Mouse (Mus musculus) skeletal muscle tissue, adult 2 months (tissue): Measurements from ENCODE around the gene Il20rb.

Experiments
- DNase-seq: peaks from one replicate; pipeline ENCODE4 v3.0.0-alpha.2; 2012; ENCODE audit warnings: low read depth, low spot score

Gene Il20rb

GRCm38 (mm10) chr9:100486431-100486830 is at the start of gene Il20rb:
Il20rb (minus strand) TSS chr9:100486788.
- DNase-seq = peak; percentile 50

DNA sequence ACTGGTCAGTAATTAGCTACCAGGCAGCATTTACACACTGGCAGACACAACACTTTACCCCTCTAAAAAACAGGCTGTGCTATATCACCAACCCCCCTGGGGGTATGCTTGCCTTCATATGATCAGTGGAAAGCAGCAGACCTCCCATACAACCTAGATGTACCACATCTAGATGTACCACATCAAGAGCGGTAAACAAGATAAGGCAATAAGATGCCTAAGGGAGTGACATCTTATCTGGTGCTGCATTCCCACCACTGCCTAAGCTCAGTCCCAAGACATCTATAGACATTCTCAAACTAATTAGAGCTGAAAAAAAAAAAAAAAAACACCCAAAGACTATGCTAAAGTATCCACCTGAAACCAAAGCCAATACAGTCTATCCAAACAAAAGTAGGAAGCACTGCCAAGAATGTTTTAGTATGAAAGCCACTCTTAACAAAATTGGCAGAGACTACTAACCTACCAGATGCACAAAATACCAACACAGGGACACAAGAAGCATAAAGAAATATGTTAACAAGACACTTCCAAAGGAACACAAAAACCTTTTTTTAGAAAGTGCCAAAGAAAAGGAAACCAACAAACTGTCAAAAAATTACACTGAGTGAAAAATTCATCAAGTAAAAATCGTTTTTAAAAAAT is 49.2 kb upstream of the Il20rb start:
- DNase-seq = no peak

DNA sequence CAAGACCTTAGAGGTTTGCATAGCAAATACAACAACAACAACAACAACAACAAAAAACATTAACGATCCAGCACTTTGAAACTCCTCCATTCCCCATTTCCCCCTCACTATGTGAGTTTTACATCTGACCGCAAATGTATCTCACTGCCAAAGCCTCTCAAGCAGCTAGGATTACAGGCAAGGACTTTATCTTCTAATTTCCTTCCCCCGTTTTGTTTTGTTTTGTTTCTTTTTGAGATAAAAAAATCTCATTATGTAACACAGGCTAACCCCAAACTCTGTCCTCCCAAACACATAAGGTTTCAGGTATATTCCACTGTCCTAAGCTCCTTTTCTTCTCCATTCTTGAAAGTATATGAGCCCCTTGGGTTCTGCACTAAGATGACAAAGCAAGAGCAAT is 48.1 kb upstream of the Il20rb start:
- DNase-seq = no peak

DNA sequence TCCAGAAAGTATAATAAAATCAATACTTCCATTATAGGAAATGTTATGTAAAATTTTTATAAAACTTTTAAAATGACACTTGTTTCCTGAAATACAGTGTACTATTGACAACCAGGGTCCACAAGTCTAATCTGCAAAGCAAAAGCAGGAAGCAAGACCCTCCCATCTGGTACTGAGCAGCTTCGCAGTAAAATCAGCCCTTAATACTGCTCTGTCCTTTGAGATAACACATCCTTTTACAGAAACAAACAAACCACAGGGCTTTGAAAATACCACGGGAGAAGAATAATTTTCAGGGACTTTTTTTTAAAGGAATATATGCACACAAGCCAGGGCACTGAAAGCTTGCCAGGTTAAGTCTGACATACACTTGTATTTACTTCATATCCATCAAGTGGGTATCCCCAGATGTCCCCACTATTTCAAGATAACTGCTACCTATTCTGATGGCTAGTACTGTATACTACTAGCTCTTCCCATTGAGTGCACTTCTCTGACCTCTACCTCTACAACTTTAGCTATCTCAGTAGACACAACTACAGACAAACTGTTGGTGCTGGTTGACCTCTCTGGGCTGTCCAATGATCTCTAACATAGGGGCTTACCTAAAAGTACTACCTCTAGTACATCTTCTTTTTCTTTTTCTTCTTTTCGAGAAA is 46.4 kb upstream of the Il20rb start:
- no peak for DNase-seq

GRCm38 (mm10) chr9:100531296-100531695 is 44.7 kb upstream of the Il20rb start:
- DNase-seq = peak; percentile 36

GRCm38 (mm10) chr9:100525225-100525624 is 38.6 kb upstream of the Il20rb start:
- no peak for DNase-seq

- no peak for DNase-seq
These were observed 35.4 kb upstream of the Il20rb start for GRCm38 (mm10) chr9:100522029-100522428.

DNA sequence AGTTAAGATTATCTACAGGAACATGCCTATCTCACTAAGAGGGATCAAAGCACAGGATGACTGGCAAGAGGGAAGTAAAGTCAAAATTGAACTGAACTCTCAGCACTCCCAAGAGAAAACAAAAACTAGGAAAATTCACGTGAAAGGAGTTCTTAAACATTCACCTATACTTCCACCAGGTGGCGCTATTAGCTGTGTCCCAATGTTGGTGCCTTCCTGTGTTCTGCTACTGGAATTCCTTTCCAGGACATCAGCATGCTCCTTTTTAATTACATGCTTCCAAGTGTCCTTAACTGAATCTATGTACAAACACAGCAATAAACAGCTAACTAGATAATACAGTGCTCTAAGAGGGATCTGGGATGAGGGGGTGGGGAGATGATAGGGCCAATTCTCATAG is 34.0 kb upstream of the Il20rb start:
- peak; percentile 52 for DNase-seq

DNA sequence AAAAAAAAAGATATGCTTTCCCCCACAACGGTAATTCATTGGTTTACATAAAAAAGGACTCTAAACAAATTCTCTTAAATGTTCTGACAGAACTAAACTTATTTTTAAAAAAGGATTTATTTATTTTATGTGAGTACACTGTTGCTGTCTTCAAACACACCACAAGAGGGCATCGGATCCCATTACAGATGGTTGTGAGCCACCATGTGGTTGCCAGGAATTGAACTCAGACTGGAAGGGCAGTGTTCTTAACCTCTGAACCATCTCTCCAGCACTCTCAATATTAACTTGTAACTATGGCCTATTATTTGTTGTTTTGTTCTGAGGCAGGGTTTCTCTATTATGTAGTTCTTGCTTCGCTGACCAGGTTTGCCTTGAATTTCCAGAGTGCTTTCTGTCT is 33.4 kb upstream of the Il20rb start:
- DNase-seq = no peak

GRCm38 (mm10) chr9:100507581-100507980 is 21.0 kb upstream of the Il20rb start:
- peak; percentile 31 for DNase-seq

DNA sequence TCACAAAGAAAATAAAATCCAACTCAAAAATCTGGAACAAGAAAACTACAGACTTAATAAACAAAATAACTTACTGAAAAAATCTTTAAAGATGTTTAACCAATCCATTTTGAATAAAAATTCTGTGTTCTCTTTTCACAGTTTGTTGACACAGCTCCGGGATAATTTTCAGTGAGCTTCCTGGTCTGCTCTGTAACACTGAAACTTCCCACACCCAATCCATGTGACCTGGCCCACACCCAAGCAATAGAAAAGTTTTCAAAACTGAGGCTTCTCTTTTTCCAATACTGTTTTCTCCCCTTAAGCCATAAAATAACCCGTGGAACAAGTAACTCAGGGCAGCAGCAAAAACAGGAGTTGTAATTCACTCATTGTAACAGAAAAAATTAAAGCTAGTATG is 20.1 kb upstream of the Il20rb start:
- peak; percentile 58 for DNase-seq

DNA sequence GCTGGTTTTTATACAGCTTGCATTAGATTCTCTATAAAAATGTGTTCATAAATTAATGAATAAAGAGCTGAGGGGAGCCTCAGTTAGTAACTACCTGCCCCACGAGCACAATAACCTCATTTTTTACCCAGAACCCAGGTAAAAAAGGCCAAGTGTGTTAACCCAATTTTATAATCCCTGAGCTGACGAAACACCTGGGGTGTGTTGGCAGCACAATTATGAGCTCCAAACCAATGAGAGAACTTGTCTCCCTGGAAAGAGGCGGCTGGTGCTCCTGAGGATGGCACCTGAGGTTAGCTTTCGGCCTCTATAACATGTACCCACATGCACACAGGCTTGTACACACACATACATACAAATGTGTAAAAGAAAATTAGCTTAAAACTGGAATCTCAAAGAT is 18.9 kb upstream of the Il20rb start:
- DNase-seq = no peak

- no peak for DNase-seq
These were observed 7.1 kb upstream of the Il20rb start for GRCm38 (mm10) chr9:100493611-100494261.

DNA sequence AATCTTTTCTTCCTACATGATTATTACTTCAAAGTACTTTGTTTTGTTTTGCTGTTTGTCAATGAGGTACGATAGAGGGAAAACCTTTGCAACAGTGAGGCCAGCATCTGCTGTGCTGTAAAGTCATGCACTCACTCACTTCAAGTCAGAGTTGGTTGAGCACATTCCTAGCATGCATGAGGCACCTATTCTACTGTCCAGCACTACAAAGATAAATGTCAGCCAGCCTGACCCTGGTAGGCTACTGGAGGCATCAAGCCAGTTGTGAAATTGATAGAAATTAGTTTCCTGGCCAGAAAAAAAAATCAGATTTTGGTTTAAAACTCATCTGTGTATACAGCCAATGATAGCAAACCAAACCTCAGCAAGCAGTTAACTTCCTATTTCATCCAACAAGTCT is 4.8 kb upstream of the Il20rb start:
- DNase-seq = no peak

- no peak for DNase-seq
These were observed 2.4 kb upstream of the Il20rb start for GRCm38 (mm10) chr9:100488969-100489368.

DNA sequence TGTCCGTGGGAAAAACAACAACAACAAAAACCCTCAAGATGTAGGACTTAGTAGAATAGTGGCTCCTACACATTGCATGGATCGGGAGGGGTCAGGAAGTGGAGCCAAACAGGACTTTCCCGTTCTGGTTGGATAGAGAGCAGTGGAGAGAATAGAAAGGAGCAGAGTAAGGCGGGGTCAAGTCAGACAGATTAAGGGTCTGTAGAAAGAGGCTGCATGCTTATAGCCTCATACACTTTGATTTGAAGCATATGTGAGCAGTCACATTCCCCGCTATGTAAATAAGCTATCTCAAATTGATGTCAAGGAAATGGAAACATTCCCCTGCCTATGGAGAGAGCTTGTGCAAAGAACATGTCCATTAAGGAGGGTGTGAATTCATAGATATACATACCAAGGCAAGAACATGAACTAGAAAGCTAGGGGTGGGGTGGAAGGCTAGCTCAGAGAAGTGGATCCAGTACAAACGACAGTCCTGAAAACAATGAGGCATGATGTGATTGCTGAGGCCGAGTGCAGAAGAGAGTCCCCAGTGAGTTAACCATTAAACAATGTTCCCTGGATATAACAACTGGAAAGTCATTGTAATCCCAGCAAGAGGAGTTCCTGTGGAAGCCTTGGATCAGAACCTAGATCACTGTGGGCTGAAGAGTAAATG is 1.6 kb upstream of the Il20rb start:
- peak; percentile 43 for DNase-seq

GRCm38 (mm10) chr9:100483318-100483717 is 3.3 kb downstream of the Il20rb start:
- peak; percentile 50 for DNase-seq

GRCm38 (mm10) chr9:100481626-100482025 is 5.0 kb downstream of the Il20rb start:
- no peak for DNase-seq

GRCm38 (mm10) chr9:100474056-100474455 is 12.5 kb downstream of the Il20rb start:
- DNase-seq = no peak

DNA sequence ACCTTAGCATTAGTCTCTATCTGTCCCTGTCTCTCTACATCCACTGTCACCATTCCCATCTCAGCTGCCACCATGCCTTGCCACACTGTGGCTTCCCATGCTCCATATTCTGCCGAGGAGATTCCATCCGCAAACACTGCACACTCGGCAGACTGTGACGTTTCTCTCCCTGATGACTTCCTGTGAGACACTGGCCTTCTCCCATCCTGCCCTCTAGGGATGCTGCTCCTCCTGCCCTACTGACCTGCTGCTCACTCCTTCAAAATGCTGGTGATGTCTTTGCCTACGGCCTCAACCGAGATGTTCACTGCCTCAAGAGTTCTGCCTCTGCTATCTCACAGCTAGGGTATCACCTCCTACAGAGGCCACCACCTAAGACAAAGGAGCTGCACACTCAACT is 13.2 kb downstream of the Il20rb start:
- no peak for DNase-seq

DNA sequence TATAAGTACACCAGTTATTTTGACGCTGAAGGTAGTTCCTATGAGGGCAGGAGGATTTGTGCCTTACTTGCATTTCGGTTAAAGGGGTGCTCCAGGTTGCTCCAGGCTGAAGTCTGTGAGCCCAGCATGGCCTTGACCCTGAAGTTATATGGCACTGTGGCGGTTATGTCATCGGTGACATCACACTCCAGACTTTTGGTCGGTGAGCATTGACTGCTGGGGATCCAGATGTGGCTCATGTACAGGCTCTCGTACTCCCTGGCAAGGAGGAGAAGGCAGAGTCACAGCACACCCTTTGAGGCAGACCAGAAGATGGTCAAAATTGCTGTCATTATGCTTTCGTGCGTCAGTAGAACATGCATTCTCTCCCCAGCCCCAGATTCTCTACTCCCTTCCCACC is 13.7 kb downstream of the Il20rb start:
- DNase-seq = no peak

- DNase-seq = no peak
These were observed 15.0 kb downstream of the Il20rb start for GRCm38 (mm10) chr9:100471605-100471953.
